Mouse (Mus musculus) liver, embryonic 14.5 days (tissue): Measurements from ENCODE around the gene A930017K11Rik.

Experiments used
- CTCF ChIP-seq: IDR thresholded peaks from 2 replicates; pipeline ENCODE4 v1.5.1; 2016; ENCODE audit warnings: antibody characterized with exemption, low read depth, control low read depth
- EP300 ChIP-seq: IDR thresholded peaks from 2 replicates; pipeline ENCODE4 v1.6.1; 2016; ENCODE audit warnings: antibody characterized with exemption, low read depth

- TF ChIP-seq CTCF (no peak), EP300 (no peak)
Measured at GRCm38 (mm10) chr17:25956631-25957030, 4.3 kb upstream of the A930017K11Rik start.
